Mouse (Mus musculus) heart, embryonic 13.5 days (tissue): ENCODE measurements around the gene Pdcd2l. TPM values are rescaled to one million over a fixed set of nuclear protein-coding genes. Genes with fewer than 3 reads are reported as not detected.

Experiments
- polyA plus RNA-seq: library from polyadenylated mRNA; unstranded; fragments of >200 nt; fragmentation: Nextera tagmentation; extraction: Ambion mirVana; gene quantifications from 2 replicates; pipeline ENCODE4 v1.2.1, GENCODE M21; 2015

Pdcd2l gene
- polyA plus RNA-seq, 1 experiment from 2014 or later = 53.3 TPM

Other genes with a start within 250 kb of the Pdcd2l start
- gene Scgb2b27, start 182.7 kb downstream of the Pdcd2l start, polyA plus RNA-seq = not detected in 2 replicates
- not detected in 2 replicates for gene Scgb1b27, start 175.2 kb downstream of the Pdcd2l start, polyA plus RNA-seq
- gene Scgb1b30, start 101.2 kb downstream of the Pdcd2l start, polyA plus RNA-seq = not detected in 2 replicates
- 4.0 and 5.1 TPM in 2 replicates for gene Wtip, start 63.4 kb downstream of the Pdcd2l start, polyA plus RNA-seq
- gene Uba2, start 27.1 kb downstream of the Pdcd2l start, polyA plus RNA-seq = 111 and 114 TPM in 2 replicates
- gene Gpi1, start 33.7 kb upstream of the Pdcd2l start, polyA plus RNA-seq = 702 and 751 TPM in 2 replicates
- 0.37 TPM in 1 of 2 replicates, not detected in the other for gene Gm6096, start 54.4 kb upstream of the Pdcd2l start, polyA plus RNA-seq
- 28.4 and 28.7 TPM in 2 replicates for gene 4931406P16Rik, start 116.9 kb upstream of the Pdcd2l start, polyA plus RNA-seq
- gene Lsm14a, start 196.7 kb upstream of the Pdcd2l start, polyA plus RNA-seq = 59.2 and 63.0 TPM in 2 replicates